Mouse (Mus musculus) liver, adult 2 months (tissue): ENCODE measurements around the gene Sgk1.

Experiments
- CTCF ChIP-seq: fragments of 200-500 bp; IDR thresholded peaks from 2 replicates; pipeline ENCODE4 v1.5.1; 2011; ENCODE audit warnings: low read depth, low read length, control low read depth
- POLR2A ChIP-seq: fragments of 200-500 bp; IDR thresholded peaks from 2 replicates; pipeline ENCODE4 v1.6.1; 2011; ENCODE audit warnings: low read length, control low read depth; ENCODE audit not compliant: insufficient read depth; ENCODE audit errors: extremely low read depth

GRCm38 (mm10) chr10:21891442-21891841, 9.5 kb downstream of the Sgk1 start:
- no peak for TF ChIP-seq CTCF
- TF ChIP-seq POLR2A: no peak
